Mouse (Mus musculus) megakaryocyte progenitor cell, adult 5-6 weeks (primary cell): ENCODE measurements around the gene Nab1. TPM values are rescaled to one million over a fixed set of nuclear protein-coding genes. Genes with fewer than 3 reads are reported as not detected.

Experiments used
- ATAC-seq: replicated peaks from 2 replicates; pipeline ENCODE4 v1.8.0; 2016; ENCODE audit warnings: mild to moderate bottlenecking, moderate TSS enrichment, inconsistent platforms; ENCODE audit not compliant: poor library complexity
- total RNA-seq, 2 experiments: library from RNA; stranded (forward) in 1 of 2; stranded (reverse) in 1 of 2; fragments of 157-497, 149-512 nt in 1 of 2; fragments of 200-1000 nt in 1 of 2; gene quantifications; 2 replicates each; pipeline versions ENCODE4 v1.2.3 to v1.2.4; 2015 to 2017

Nab1 gene
- total RNA-seq, 2 experiments from 2014 or later: 35.0 to 44.0 TPM

- peak; percentile 72 for ATAC-seq
Observed at GRCm38 (mm10) chr1:52484980-52485379, 15.5 kb downstream of the Nab1 start.

- 0 out of 2 replicates have a peak, but pooled peaks have one; percentile 11 for ATAC-seq
Observed at GRCm38 (mm10) chr1:52474291-52474690, 26.2 kb downstream of the Nab1 start.

GRCm38 (mm10) chr1:52470811-52471489 lies 29.5 kb downstream of the Nab1 start:
- ATAC-seq: peak; percentile 77

GRCm38 (mm10) chr1:52470326-52470725 lies 30.2 kb downstream of the Nab1 start:
- ATAC-seq: no peak

GRCm38 (mm10) chr1:52466518-52467120 lies 33.9 kb downstream of the Nab1 start:
- no peak for ATAC-seq

- ATAC-seq: no peak
Observed at GRCm38 (mm10) chr1:52465830-52466229, 34.6 kb downstream of the Nab1 start.

GRCm38 (mm10) chr1:52465264-52465663 lies 35.2 kb downstream of the Nab1 start:
- ATAC-seq: no peak

GRCm38 (mm10) chr1:52463305-52463704 lies 37.2 kb downstream of the Nab1 start:
- peak; percentile 23 for ATAC-seq

GRCm38 (mm10) chr1:52456571-52456970 lies 43.9 kb downstream of the Nab1 start:
- ATAC-seq: no peak

- ATAC-seq: peak; percentile 95
Observed at GRCm38 (mm10) chr1:52454509-52455001, 45.9 kb downstream of the Nab1 start.

- no peak for ATAC-seq
Observed at GRCm38 (mm10) chr1:52451360-52451759, 49.1 kb downstream of the Nab1 start.

GRCm38 (mm10) chr1:52435856-52436255 lies 64.6 kb downstream of the Nab1 start:
- ATAC-seq: no peak

GRCm38 (mm10) chr1:52434085-52434484 lies 66.4 kb downstream of the Nab1 start:
- ATAC-seq: no peak

- no peak for ATAC-seq
Observed at GRCm38 (mm10) chr1:52431806-52432205, 68.7 kb downstream of the Nab1 start.

- ATAC-seq: no peak
Observed at GRCm38 (mm10) chr1:52430606-52431005, 69.9 kb downstream of the Nab1 start.

GRCm38 (mm10) chr1:52430116-52430515 lies 70.4 kb downstream of the Nab1 start:
- peak; percentile 70 for ATAC-seq

- no peak for ATAC-seq
Observed at GRCm38 (mm10) chr1:52427841-52428464, 72.5 kb downstream of the Nab1 start.

- no peak for ATAC-seq
Observed at GRCm38 (mm10) chr1:52423846-52424245, 76.6 kb downstream of the Nab1 start.

GRCm38 (mm10) chr1:52423057-52423456 lies 77.4 kb downstream of the Nab1 start:
- no peak for ATAC-seq

GRCm38 (mm10) chr1:52422137-52422536 lies 78.3 kb downstream of the Nab1 start:
- ATAC-seq: no peak

GRCm38 (mm10) chr1:52421623-52422022 lies 78.9 kb downstream of the Nab1 start:
- ATAC-seq: no peak
